Mouse (Mus musculus): ENCODE measurements around the gene Adgrf3. TPM values are rescaled to one million over a fixed set of nuclear protein-coding genes. Genes with fewer than 3 reads are reported as not detected.

Adgrf3 gene
- total RNA-seq, 2 experiments from 2014 or later = not detected

- no peak for ATAC-seq (ENCODE audit: poor library complexity, severe bottlenecking)
These were observed 2.2 kb downstream of the Adgrf3 start for GRCm38 (mm10) chr5:30203216-30203885.

- peak; percentile 35; the same call in 1 of the 2 replicates for ATAC-seq (ENCODE audit: poor library complexity, severe bottlenecking)
These were observed 3.3 kb downstream of the Adgrf3 start for GRCm38 (mm10) chr5:30202221-30202620.

GRCm38 (mm10) chr5:30201521-30201920, 4.0 kb downstream of the Adgrf3 start:
- ATAC-seq (ENCODE audit: poor library complexity, severe bottlenecking) = no peak

- ATAC-seq (ENCODE audit: poor library complexity, severe bottlenecking) = 0 out of 2 replicates have a peak, but pooled peaks have one; percentile 47
These were observed 7.3 kb downstream of the Adgrf3 start for GRCm38 (mm10) chr5:30198257-30198656.

- no peak for ATAC-seq (ENCODE audit: poor library complexity, severe bottlenecking)
These were observed 10.2 kb downstream of the Adgrf3 start for GRCm38 (mm10) chr5:30195340-30195739.

- no peak for ATAC-seq (ENCODE audit: poor library complexity, severe bottlenecking)
These were observed 13.1 kb downstream of the Adgrf3 start for GRCm38 (mm10) chr5:30192452-30192851.

- no peak for ATAC-seq (ENCODE audit: poor library complexity, severe bottlenecking)
These were observed 17.6 kb downstream of the Adgrf3 start for GRCm38 (mm10) chr5:30187687-30188485.

GRCm38 (mm10) chr5:30175811-30176210, 29.7 kb downstream of the Adgrf3 start:
- ATAC-seq (ENCODE audit: poor library complexity, severe bottlenecking) = no peak

GRCm38 (mm10) chr5:30172931-30173692, 32.4 kb downstream of the Adgrf3 start:
- no peak for ATAC-seq (ENCODE audit: poor library complexity, severe bottlenecking)

- ATAC-seq (ENCODE audit: poor library complexity, severe bottlenecking) = no peak
These were observed 33.4 kb downstream of the Adgrf3 start for GRCm38 (mm10) chr5:30172115-30172514.

- ATAC-seq (ENCODE audit: poor library complexity, severe bottlenecking) = no peak
These were observed 35.1 kb downstream of the Adgrf3 start for GRCm38 (mm10) chr5:30170303-30170940.

GRCm38 (mm10) chr5:30165234-30165946, 40.1 kb downstream of the Adgrf3 start:
- ATAC-seq (ENCODE audit: poor library complexity, severe bottlenecking) = no peak

- no peak for ATAC-seq (ENCODE audit: poor library complexity, severe bottlenecking)
These were observed 43.2 kb downstream of the Adgrf3 start for GRCm38 (mm10) chr5:30162339-30162738.

GRCm38 (mm10) chr5:30161836-30162235, 43.7 kb downstream of the Adgrf3 start:
- no peak for ATAC-seq (ENCODE audit: poor library complexity, severe bottlenecking)

- ATAC-seq (ENCODE audit: poor library complexity, severe bottlenecking) = no peak
These were observed 45.9 kb downstream of the Adgrf3 start for GRCm38 (mm10) chr5:30159601-30160000.

- peak; percentile 12 for ATAC-seq (ENCODE audit: poor library complexity, severe bottlenecking)
These were observed 49.5 kb downstream of the Adgrf3 start for GRCm38 (mm10) chr5:30155821-30156629.

GRCm38 (mm10) chr5:30155395-30155792, 50.1 kb downstream of the Adgrf3 start:
- 0 out of 2 replicates have a peak, but pooled peaks have one; percentile 27 for ATAC-seq (ENCODE audit: poor library complexity, severe bottlenecking)

- ATAC-seq (ENCODE audit: poor library complexity, severe bottlenecking) = peak; percentile 94
These were observed 50.8 kb downstream of the Adgrf3 start, which contains the start of the genes Hadha and Hadhb for GRCm38 (mm10) chr5:30154474-30155394. Gene Hadha, minus strand, starts transcription at chr5:30155162. Gene Hadhb, plus strand, starts transcription at chr5:30155248.
